Mouse (Mus musculus) midbrain, embryonic 12.5 days (tissue): ENCODE results near the gene Kctd11. TPM values are rescaled to one million over a fixed set of nuclear protein-coding genes. Genes with fewer than 3 reads are reported as not detected.

Experiments
- ATAC-seq: fragments of 200-750 bp; cut with Nextera tagmentation; 2 replicates; pipeline ENCODE4 v1.8.0; 2017; ENCODE audit warnings: low read depth, moderate TSS enrichment, moderate library complexity; ENCODE audit not compliant: low FRiP score
- H3K27ac ChIP-seq: fragments of 300-500 bp; sonication (generic); replicated peaks from 2 replicates; pipeline ENCODE4 v1.5.1; 2016; ENCODE audit warnings: mild to moderate bottlenecking
- H3K27me3 ChIP-seq: fragments of 300-500 bp; sonication (generic); 2 replicates; pipeline ENCODE4 v1.6.1; 2016; ENCODE audit warnings: mild to moderate bottlenecking
- H3K36me3 ChIP-seq: fragments of 300-500 bp; sonication (generic); 2 replicates; pipeline ENCODE4 v1.6.1; 2016
- H3K4me1 ChIP-seq: fragments of 300-500 bp; sonication (generic); 2 replicates; pipeline ENCODE4 v1.6.1; 2016
- H3K4me2 ChIP-seq: fragments of 300-500 bp; sonication (generic); replicated peaks from 2 replicates; pipeline ENCODE4 v1.6.1; 2016; ENCODE audit warnings: mild to moderate bottlenecking, moderate library complexity
- H3K4me3 ChIP-seq: fragments of 300-500 bp; sonication (generic); 2 replicates; pipeline ENCODE4 v1.5.1; 2016; ENCODE audit warnings: mild to moderate bottlenecking
- H3K9ac ChIP-seq: fragments of 300-500 bp; sonication (generic); replicated peaks from 2 replicates; pipeline ENCODE4 v1.6.1; 2016; ENCODE audit warnings: mild to moderate bottlenecking, moderate library complexity
- H3K9me3 ChIP-seq: fragments of 300-500 bp; sonication (generic); 2 replicates; pipeline ENCODE4 v1.6.1; 2016; ENCODE audit warnings: mild to moderate bottlenecking
- WGBS: fragments of 180-500 bp; shearing (Covaris S2); methylation state at CpG from one replicate; pipeline ENCODE4 v1.1.7; 2016; 5-methylcytosine and 5-hydroxymethylcytosine counted together
- polyA plus RNA-seq: library from polyadenylated mRNA; unstranded; fragments of >200 nt; fragmentation: Nextera tagmentation; extraction: Ambion mirVana; gene quantifications from 2 replicates; pipeline ENCODE4 v1.2.1, GENCODE M21; 2016

Gene Kctd11
- polyA plus RNA-seq, 1 experiment from 2014 or later, result 3.3 TPM

DNA sequence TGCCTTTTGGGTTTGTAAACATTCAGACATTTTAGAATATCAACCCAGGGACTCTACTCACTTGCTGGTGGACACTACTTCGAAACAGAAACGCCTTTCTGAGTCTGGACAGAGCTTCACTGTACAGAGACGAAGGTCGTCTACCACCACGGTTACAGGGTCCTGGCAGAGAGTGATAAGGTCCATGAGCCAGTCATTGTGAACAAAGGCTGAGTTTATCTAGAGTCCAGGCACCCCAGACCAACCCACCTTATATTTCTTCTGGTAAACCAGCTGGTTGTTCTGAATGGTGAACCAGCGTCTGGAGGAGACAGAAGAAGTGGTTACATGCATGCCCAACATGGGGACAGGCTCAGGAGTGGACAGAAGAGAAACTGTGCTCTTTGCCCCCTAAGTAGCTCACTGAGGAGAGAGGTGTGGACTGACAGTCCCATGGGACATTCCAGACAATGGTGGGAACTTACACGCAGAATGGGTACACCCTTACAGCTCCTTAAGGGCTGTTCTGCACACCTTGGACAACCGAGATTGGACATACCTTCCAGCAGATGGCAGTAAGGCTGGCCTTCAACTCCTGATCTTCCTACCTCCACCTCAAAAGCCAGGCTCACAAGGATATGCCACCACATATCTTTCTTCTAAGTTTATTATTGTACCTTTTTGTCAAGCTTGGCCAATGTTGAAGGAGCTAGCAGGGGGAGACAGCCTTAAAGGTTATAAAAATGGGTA lies 5.9 kb upstream of the Kctd11 start:
- H3K9ac ChIP-seq, result no peak overlapping the region
- no peaks in the 10 kb centered on the region for H3K4me1 ChIP-seq
- no peak for ATAC-seq
- no peaks in the 10 kb centered on the region for H3K9me3 ChIP-seq
- H3K4me2 ChIP-seq, result no peak overlapping the region
- H3K4me3 ChIP-seq, result no peak overlapping the region
- H3K36me3 ChIP-seq, result no peaks in the 10 kb centered on the region
- WGBS, result 80% methylated on average over 8 of the region's 8 CpGs
- no peak overlapping the region for H3K27ac ChIP-seq
- H3K27me3 ChIP-seq, result peaks cover 10% of the 10 kb centered on the region

- H3K4me3 ChIP-seq, result no peak overlapping the region
- H3K4me2 ChIP-seq, result no peak overlapping the region
- no peak for ATAC-seq
- peaks cover 27% of the 10 kb centered on the region for H3K27me3 ChIP-seq
- peaks cover 22% of the 10 kb centered on the region for H3K4me1 ChIP-seq
- no peaks in the 10 kb centered on the region for H3K36me3 ChIP-seq
- H3K9me3 ChIP-seq, result no peaks in the 10 kb centered on the region
- H3K27ac ChIP-seq, result no peak overlapping the region
- WGBS, result 79% methylated on average over 8 of the region's 8 CpGs
- H3K9ac ChIP-seq, result no peak overlapping the region
Observed at GRCm38 (mm10) chr11:69884663-69885062, 3.5 kb upstream of the Kctd11 start.

- no peak overlapping the region for H3K27ac ChIP-seq
- H3K4me2 ChIP-seq, result no peak overlapping the region
- 88% methylated on average over 9 of the region's 9 CpGs for WGBS
- peaks cover 32% of the 10 kb centered on the region for H3K27me3 ChIP-seq
- H3K9ac ChIP-seq, result no peak overlapping the region
- H3K4me1 ChIP-seq, result peaks cover 24% of the 10 kb centered on the region
- no peaks in the 10 kb centered on the region for H3K36me3 ChIP-seq
- H3K4me3 ChIP-seq, result no peak overlapping the region
- H3K9me3 ChIP-seq, result no peaks in the 10 kb centered on the region
- no peak for ATAC-seq
Observed at GRCm38 (mm10) chr11:69884240-69884639, 3.0 kb upstream of the Kctd11 start.

DNA sequence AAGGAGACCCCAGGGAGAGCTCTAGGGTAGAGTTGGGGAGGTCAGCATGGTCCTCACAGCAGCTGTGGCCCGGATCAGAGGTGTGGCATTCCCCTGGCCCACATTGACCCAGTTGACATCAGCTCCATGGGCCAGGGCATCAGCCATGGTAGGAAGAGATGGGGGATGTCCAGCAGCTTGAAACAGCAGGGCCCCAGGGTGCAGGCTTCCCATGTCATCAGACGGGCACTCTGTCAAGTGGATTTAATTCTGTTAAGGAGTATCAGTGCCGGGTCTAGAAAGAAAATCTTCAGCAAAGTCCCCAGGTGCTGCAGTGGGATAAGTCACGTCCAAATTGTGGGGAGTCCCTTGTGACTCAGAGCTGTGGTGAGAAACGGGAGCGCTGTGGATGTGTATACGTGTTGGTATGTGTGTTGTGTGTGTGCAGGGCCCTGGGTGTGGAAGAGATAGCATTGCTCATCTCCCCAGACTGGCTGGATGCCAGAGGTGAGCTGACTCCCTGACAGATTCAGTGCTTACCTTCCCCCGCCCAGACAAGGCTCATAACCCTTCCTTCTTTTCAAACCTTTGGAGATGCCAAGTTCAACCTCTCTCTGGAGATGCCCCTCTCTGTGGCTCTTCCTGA lies 2.4 kb upstream of the Kctd11 start:
- peaks cover 24% of the 10 kb centered on the region for H3K4me1 ChIP-seq
- no peak overlapping the region for H3K4me3 ChIP-seq
- no peak overlapping the region for H3K27ac ChIP-seq
- no peaks in the 10 kb centered on the region for H3K9me3 ChIP-seq
- H3K4me2 ChIP-seq, result no peak overlapping the region
- ATAC-seq, result no peak
- no peak overlapping the region for H3K9ac ChIP-seq
- 91% methylated on average over 8 of the region's 8 CpGs for WGBS
- peaks cover 34% of the 10 kb centered on the region for H3K27me3 ChIP-seq
- H3K36me3 ChIP-seq, result no peaks in the 10 kb centered on the region

DNA sequence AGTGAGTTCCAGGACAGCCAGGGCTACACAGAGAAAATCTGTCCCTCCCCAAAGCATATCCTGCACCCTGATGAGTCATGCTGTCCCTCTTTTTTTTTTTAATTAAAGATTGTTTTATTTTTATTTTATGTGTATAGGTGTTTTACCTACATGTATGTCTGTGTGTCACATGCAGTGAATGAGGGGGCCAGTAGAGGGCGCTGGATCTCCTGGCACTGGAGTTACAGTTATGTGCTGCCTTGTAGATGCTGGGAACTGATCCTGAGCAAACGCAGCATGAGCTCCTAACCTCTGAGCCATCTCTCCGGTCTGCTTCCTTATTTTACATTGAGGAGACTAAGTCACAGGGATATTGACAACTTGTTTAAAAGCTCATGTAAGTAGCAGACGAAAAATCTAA lies 1.9 kb upstream of the Kctd11 start:
- H3K9me3 ChIP-seq, result no peaks in the 10 kb centered on the region
- no peak for ATAC-seq
- H3K9ac ChIP-seq, result no peak overlapping the region
- peaks cover 24% of the 10 kb centered on the region for H3K4me1 ChIP-seq
- no peaks in the 10 kb centered on the region for H3K36me3 ChIP-seq
- H3K4me2 ChIP-seq, result no peak overlapping the region
- H3K27me3 ChIP-seq, result peaks cover 34% of the 10 kb centered on the region
- no peak overlapping the region for H3K4me3 ChIP-seq
- 59% methylated on average over 4 of the region's 4 CpGs for WGBS
- H3K27ac ChIP-seq, result no peak overlapping the region

DNA sequence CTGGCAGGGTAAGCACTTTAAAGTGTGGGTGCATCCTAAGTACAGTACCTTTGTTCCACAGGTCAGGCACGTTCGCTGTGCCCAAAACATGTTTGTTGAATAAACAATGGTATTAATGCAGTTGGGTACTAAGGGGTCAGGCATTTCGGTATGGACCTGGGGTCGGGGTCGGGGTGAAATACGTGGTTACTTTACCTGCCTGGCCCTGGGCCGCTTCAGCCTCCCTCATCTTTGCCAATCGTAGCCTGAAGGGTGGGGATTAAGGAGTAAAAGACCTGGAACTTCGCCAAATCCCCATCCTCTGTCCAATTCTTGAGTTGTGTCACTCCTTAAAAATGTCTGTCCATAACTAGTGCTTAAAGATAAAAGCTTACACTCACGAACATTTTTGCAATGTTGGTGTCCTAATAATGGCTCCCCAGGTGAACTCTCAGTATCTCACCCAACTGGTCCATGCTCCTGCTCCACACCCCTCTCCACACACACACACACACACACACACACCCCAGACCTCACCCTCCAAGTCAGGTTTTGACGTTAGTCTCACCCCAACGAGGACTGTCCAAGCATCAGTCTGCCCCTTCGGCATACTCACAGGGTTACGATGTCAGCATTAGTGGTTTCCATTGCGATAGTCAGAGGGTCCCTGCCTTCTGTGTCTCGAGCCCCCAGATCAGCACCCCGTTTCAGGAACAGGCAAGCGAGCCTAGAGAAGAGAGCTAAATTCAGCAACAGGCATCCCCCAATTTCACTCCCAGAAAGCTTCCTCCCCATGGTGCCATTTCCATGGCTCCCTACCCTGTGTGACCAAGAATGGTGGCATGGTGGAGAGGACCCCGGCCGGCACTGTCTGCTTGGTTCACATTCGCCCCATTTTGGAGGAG lies 823 bp upstream of the Kctd11 start:
- Histone ChIP-seq H3K4me2 (peak overlapping the region; percentile 71), H3K27ac (no peak overlapping the region), H3K9ac (no peak overlapping the region), H3K36me3 (no peaks in the 10 kb centered on the region), H3K9me3 (no peaks in the 10 kb centered on the region), H3K4me1 (peaks cover 27% of the 10 kb centered on the region), H3K27me3 (peaks cover 39% of the 10 kb centered on the region), H3K4me3 (peak overlapping the region; percentile 48)
- no peak; the same call in 1 of the 2 replicates for ATAC-seq
- 60% methylated on average over 21 of the region's 21 CpGs for WGBS

DNA sequence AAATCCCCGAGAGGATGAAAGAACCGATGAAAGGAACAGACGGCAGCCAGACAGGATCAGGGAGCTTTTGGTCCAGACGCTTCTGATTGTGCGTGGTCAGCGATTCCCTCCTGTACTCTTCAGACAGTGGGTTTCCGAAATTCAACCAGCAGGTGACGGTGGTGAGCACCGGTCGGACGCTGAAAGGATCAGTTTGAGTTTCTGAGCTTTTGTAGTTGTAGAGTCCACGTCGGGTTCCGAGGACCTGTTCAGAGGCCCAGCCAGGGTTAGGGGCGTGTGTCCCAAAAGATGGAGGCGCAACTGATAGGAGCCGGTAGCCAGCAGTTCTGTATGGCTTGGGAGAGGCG lies 727 bp downstream of the Kctd11 start:
- Histone ChIP-seq H3K4me1 (peaks cover 29% of the 10 kb centered on the region), H3K4me3 (peak overlapping the region; percentile 48), H3K9me3 (no peaks in the 10 kb centered on the region), H3K36me3 (no peaks in the 10 kb centered on the region), H3K4me2 (peak overlapping the region; percentile 71), H3K27me3 (peaks cover 38% of the 10 kb centered on the region), H3K9ac (peak overlapping the region; percentile 37; the same call in 1 of the 2 replicates), H3K27ac (0 out of 2 replicates have a peak overlapping the region, but pooled peaks have one; percentile 10)
- peak; percentile 55 for ATAC-seq
- WGBS, result under 1% methylated on average over 18 of the region's 18 CpGs

DNA sequence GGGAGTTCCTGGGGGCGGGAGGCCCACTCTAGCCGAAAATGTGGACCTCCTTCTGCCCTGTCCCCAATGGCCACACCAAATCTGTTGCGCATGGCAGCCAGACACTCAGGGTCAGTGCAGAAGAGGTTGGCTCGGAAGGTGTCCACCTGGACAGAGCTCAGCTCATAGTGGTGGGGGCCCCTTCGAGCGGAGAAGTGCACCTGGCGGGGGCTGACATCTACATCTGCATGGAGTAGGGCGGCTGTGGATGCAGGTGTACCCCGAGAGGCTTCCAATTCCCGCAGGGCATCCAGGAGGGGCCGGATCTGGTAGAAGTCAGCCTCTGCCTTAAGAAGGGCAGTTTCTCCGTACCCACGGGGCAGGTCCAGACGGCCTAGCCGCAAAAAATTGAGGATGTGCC lies 1.5 kb downstream of the Kctd11 start:
- no peak overlapping the region for H3K27ac ChIP-seq
- H3K4me1 ChIP-seq, result peaks cover 29% of the 10 kb centered on the region
- no peaks in the 10 kb centered on the region for H3K9me3 ChIP-seq
- 60% methylated on average over 15 of the region's 15 CpGs for WGBS
- H3K9ac ChIP-seq, result peak overlapping the region; percentile 37; the same call in 1 of the 2 replicates
- peak overlapping the region; percentile 71 for H3K4me2 ChIP-seq
- no peak for ATAC-seq
- H3K27me3 ChIP-seq, result peaks cover 35% of the 10 kb centered on the region
- no peaks in the 10 kb centered on the region for H3K36me3 ChIP-seq
- H3K4me3 ChIP-seq, result peak overlapping the region; percentile 48; the same call in 1 of the 2 replicates

DNA sequence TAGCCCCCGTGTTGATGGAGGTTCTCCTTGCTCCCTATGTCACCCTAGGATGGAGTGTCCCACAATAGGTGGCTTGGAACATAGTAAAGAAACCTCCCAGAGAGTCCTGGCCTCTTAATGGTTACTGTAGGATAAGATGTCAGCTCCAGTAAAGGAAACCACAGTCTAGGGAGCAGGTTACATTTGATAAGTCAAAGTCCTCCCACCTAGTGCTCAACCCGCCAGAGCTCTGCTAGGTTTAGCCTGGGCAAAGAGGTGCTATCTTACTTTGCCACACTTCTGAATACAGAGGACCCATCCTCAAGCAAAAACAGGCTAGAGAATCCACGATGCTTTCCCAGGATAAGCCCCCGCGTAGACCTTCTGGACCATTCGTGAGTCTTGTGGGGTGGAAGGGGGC lies 2.3 kb downstream of the Kctd11 start:
- H3K9ac ChIP-seq, result no peak overlapping the region
- H3K4me2 ChIP-seq, result no peak overlapping the region; the same call in 1 of the 2 replicates
- peaks cover 35% of the 10 kb centered on the region for H3K27me3 ChIP-seq
- 91% methylated on average over 6 of the region's 6 CpGs for WGBS
- ATAC-seq, result no peak
- H3K4me3 ChIP-seq, result no peak overlapping the region
- H3K4me1 ChIP-seq, result peaks cover 29% of the 10 kb centered on the region
- no peaks in the 10 kb centered on the region for H3K36me3 ChIP-seq
- no peaks in the 10 kb centered on the region for H3K9me3 ChIP-seq
- H3K27ac ChIP-seq, result no peak overlapping the region

- ATAC-seq, result no peak
- H3K9me3 ChIP-seq, result no peaks in the 10 kb centered on the region
- WGBS, result 62% methylated on average over 3 of the region's 3 CpGs
- H3K4me3 ChIP-seq, result no peak overlapping the region
- H3K4me1 ChIP-seq, result peaks cover 29% of the 10 kb centered on the region
- H3K27me3 ChIP-seq, result peaks cover 35% of the 10 kb centered on the region
- H3K9ac ChIP-seq, result no peak overlapping the region
- no peak overlapping the region for H3K4me2 ChIP-seq
- H3K36me3 ChIP-seq, result no peaks in the 10 kb centered on the region
- no peak overlapping the region for H3K27ac ChIP-seq
Observed at GRCm38 (mm10) chr11:69878399-69878798, 2.8 kb downstream of the Kctd11 start.

- Histone ChIP-seq H3K4me3 (peak within 1 kb of the TSS; percentile 15; the same call in 1 of the 2 replicates), H3K36me3 (no peaks in the 10 kb centered on the region), H3K27me3 (peaks cover 35% of the 10 kb centered on the region), H3K4me2 (peak within 1 kb of the TSS; percentile 40), H3K27ac (no peak within 1 kb of the TSS), H3K9me3 (no peaks in the 10 kb centered on the region), H3K9ac (peak within 1 kb of the TSS; percentile 39; the same call in 1 of the 2 replicates), H3K4me1 (peaks cover 29% of the 10 kb centered on the region)
- 88% methylated on average over 11 of the region's 11 CpGs for WGBS
- no peak for ATAC-seq
Observed at GRCm38 (mm10) chr11:69877878-69878277, 3.3 kb downstream of the Kctd11 start, which contains the start of gene Tmem95. Gene Tmem95 (minus strand): TSS chr11:69878018.
